Mouse (Mus musculus): ENCODE measurements around the gene Prkn. TPM values are rescaled to one million over a fixed set of nuclear protein-coding genes. Genes with fewer than 3 reads are reported as not detected.

Gene Prkn
- polyA plus RNA-seq, 1 experiment from 2014 or later = 1.5 TPM

DNA sequence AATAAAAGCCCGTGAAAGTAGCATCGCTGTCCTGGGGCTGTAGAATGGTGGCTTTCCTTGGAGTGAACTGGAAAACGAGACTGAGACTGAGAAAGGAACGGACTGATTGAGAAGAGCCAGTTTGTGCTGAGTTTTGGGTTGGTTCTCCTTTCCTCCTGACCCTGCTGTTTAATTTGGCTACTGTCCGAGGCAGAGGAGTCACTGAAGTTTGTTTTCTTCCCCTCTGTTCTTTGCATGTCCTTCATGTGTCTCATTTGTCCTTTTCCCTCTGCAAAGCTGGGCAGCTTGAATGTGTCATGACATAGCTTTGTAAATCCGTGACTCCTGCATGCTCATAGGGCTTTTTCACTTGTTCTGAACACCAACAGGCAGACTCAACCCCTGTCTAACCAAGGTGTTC is 249.2 kb downstream of the Prkn start:
- Histone ChIP-seq H3K9me3 (no peaks in the 10 kb centered on the region), H3K4me3 (replicated peaks) (no peak overlapping the region), H3K36me3 (no peaks in the 10 kb centered on the region), H3K9ac (no peak overlapping the region), H3K27me3 (replicated peaks) (no peaks in the 10 kb centered on the region), H3K27ac (no peak overlapping the region), H3K4me1 (replicated peaks) (0 out of 2 replicates have a peak, but pooled peaks cover 2% of the 10 kb centered on the region), H3K4me2 (replicated peaks) (no peak overlapping the region)
- no peak for ATAC-seq
- 75% methylated on average over 6 of the region's 6 CpGs for WGBS

DNA sequence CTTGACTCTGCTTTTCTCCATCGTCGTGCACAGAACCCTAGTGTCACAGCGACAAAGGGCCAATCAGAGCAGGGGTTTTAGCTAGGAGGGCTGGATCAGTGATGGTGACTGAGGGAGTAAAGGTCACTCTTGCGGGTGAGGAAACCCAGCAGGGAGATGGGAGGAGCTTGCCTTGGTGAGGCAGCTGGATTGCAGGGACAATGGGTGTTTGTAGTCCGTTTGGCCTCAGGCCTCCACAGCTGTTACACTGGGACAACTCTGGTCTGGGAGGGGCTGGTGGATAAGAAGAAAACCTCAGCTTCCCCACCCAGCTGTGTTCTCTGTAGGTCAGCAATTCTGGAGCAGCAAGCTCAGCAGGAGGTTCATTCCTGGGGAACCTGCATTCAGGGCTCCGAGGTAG is 252.7 kb downstream of the Prkn start:
- WGBS = 38% methylated on average over 6 of the region's 6 CpGs
- H3K27ac ChIP-seq = no peak overlapping the region
- peak; percentile 86 for ATAC-seq

DNA sequence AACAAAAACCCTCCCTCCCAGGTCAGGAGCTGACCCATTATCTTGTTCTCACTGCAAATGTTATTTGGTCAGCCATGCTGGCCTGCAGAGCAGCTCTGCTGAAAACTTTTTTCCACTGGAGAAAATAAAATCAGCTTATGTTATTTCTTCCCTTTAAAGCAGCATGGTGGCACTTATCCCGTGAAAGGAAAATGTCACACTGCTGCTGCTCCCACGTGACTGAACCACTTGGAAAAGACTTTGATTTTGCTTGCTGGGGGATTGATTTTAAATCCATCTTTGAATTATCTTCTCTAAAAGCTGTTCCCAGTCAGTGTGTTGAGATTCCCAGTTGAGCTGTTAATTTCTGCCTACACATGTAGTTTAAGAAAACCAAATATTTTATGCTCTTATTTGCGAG is 253.1 kb downstream of the Prkn start:
- H3K27ac ChIP-seq = no peak overlapping the region
- 0 out of 2 replicates have a peak, but pooled peaks cover 2% of the 10 kb centered on the region for H3K4me1 ChIP-seq (replicated peaks)
- no peak overlapping the region for H3K9ac ChIP-seq
- H3K4me2 ChIP-seq (replicated peaks) = no peak overlapping the region
- H3K4me3 ChIP-seq (replicated peaks) = no peak overlapping the region
- no peaks in the 10 kb centered on the region for H3K36me3 ChIP-seq
- no peaks in the 10 kb centered on the region for H3K27me3 ChIP-seq (replicated peaks)
- no peak for ATAC-seq
- WGBS = 56% methylated on average over 3 of the region's 3 CpGs
- no peaks in the 10 kb centered on the region for H3K9me3 ChIP-seq

More for the DNA sequence above, 252.7 kb downstream of the Prkn start:
- Histone ChIP-seq H3K9ac (no peak overlapping the region), H3K4me3 (replicated peaks) (no peak overlapping the region), H3K4me1 (replicated peaks) (0 out of 2 replicates have a peak, but pooled peaks cover 2% of the 10 kb centered on the region), H3K36me3 (no peaks in the 10 kb centered on the region), H3K4me2 (replicated peaks) (no peak overlapping the region), H3K9me3 (no peaks in the 10 kb centered on the region), H3K27me3 (replicated peaks) (no peaks in the 10 kb centered on the region)

DNA sequence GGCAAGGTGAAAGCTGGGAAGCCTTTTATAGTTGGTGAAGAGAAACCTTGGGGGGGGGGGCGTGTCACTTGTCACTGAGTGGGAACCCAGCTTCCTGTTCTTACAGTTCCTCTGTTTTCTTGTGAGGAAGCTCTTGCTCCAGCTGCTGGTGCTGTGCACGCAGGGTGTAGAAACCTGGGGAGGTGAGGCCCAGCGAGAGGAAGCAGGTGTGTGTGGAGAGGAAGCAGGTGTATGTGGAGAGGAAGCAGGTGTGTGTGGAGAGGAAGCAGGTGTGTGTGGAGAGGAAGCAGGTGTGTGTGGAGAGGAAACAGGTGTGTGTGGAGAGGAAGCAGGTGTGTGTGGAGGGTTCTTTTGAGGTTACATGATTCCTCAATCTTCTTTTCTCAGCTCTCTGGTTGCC is 266.8 kb downstream of the Prkn start:
- Histone ChIP-seq H3K9me3 (no peaks in the 10 kb centered on the region), H3K27ac (no peak overlapping the region), H3K4me1 (replicated peaks) (no peaks in the 10 kb centered on the region), H3K4me3 (replicated peaks) (no peak overlapping the region), H3K36me3 (no peaks in the 10 kb centered on the region), H3K27me3 (replicated peaks) (no peaks in the 10 kb centered on the region), H3K4me2 (replicated peaks) (no peak overlapping the region), H3K9ac (no peak overlapping the region)
- no peak for ATAC-seq
- 82% methylated on average over 3 of the region's 3 CpGs for WGBS

DNA sequence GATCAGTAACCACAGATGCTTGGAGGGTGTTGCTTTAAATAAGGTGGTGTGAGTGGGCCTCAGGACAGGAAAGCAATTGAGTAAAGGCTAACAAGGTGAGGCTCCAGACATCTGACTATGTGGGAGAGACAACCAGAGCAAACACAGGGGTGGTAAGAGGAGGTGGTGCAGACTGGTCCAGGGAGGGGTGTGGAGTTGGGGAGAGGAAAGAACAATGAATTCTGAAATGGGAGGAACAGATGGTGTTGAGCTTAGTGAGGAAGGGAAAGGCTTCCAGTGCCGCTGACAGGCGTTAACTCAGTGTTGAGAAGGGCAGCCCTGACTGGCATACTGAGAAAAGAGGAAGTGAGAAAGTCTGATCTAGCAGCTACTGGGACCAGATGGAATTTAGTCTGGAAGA is 267.7 kb downstream of the Prkn start:
- Histone ChIP-seq H3K27me3 (replicated peaks) (no peaks in the 10 kb centered on the region), H3K4me3 (replicated peaks) (no peak overlapping the region), H3K27ac (no peak overlapping the region), H3K9me3 (no peaks in the 10 kb centered on the region), H3K4me2 (replicated peaks) (no peak overlapping the region), H3K4me1 (replicated peaks) (no peaks in the 10 kb centered on the region), H3K9ac (no peak overlapping the region), H3K36me3 (no peaks in the 10 kb centered on the region)
- WGBS = 61% methylated on average over 2 of the region's 2 CpGs
- no peak for ATAC-seq

DNA sequence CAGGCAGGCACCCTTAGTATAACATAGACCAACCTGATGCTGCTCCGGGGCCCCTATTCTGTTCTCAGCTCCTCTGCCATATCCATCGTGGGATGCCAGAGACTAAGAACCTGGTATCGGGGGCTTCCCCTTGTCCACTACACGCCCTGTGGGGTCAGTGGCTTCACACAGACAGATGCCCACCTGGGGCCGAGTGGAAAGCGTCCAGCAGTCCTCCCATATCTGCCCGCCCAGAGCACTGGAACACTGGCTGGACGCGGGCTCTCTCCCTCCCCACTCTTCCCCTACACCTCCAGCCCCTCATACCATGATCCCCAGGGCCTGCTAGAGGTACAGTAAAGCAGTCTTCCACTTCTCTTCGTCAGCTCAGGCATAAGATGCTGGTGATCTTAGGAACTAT is 277.3 kb downstream of the Prkn start:
- H3K27me3 ChIP-seq (replicated peaks) = no peaks in the 10 kb centered on the region
- no peaks in the 10 kb centered on the region for H3K9me3 ChIP-seq
- no peak overlapping the region for H3K4me2 ChIP-seq (replicated peaks)
- H3K4me1 ChIP-seq (replicated peaks) = no peaks in the 10 kb centered on the region
- H3K27ac ChIP-seq = no peak overlapping the region
- no peaks in the 10 kb centered on the region for H3K36me3 ChIP-seq
- no peak overlapping the region for H3K9ac ChIP-seq
- ATAC-seq = no peak
- 89% methylated on average over 10 of the region's 10 CpGs for WGBS
- H3K4me3 ChIP-seq (replicated peaks) = no peak overlapping the region

DNA sequence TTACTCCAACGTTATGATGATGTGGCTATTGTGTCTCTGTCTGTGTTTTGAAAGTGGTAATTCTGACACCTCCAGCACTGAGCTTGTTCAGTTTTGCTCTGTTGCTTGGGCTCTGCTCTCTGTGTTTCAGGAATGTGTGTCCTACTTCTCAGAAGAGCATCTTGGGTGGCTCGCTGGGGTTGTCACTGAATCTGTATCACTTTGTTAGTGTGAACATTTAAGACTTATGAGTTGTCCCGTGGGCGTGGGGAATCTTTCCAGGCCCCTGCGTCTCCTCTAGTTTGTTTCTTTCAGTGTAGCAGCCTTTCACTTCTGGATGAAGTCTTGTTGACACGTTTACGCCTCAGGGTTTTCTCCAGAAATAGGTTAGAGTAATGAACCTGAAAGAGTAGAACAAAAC is 283.9 kb downstream of the Prkn start:
- Histone ChIP-seq H3K4me1 (replicated peaks) (no peaks in the 10 kb centered on the region), H3K4me2 (replicated peaks) (no peak overlapping the region), H3K27me3 (replicated peaks) (no peaks in the 10 kb centered on the region), H3K9me3 (no peaks in the 10 kb centered on the region), H3K9ac (no peak overlapping the region), H3K4me3 (replicated peaks) (no peak overlapping the region), H3K36me3 (no peaks in the 10 kb centered on the region), H3K27ac (no peak overlapping the region)
- WGBS = 67% methylated on average over 7 of the region's 7 CpGs
- no peak for ATAC-seq

DNA sequence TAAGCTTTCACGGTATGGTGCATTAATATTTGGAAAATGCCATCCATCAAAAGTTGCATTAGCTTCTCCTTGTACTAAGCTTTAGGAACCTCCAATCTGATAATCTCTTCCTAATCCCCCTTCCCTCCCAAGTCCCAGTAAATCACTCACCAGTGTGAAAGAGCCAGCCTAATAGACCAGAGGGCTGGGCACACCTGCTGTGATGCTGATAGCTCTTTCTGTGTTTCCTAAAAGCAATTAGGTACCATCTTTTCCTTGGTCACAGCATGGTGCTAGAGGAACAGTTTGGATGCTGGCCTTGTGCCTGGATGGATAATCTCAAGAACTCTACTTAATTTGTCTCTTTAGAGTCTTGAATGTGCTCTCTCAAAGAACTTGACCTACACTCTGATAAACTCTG is 287.0 kb downstream of the Prkn start:
- H3K27ac ChIP-seq = no peak overlapping the region
- no peak for ATAC-seq
- H3K9me3 ChIP-seq = no peaks in the 10 kb centered on the region
- H3K36me3 ChIP-seq = no peaks in the 10 kb centered on the region
- no peak overlapping the region for H3K4me3 ChIP-seq (replicated peaks)
- H3K4me1 ChIP-seq (replicated peaks) = no peaks in the 10 kb centered on the region
- WGBS = 69% methylated on average over 1 of the region's 1 CpGs
- no peak overlapping the region for H3K4me2 ChIP-seq (replicated peaks)
- no peak overlapping the region for H3K9ac ChIP-seq
- no peaks in the 10 kb centered on the region for H3K27me3 ChIP-seq (replicated peaks)

DNA sequence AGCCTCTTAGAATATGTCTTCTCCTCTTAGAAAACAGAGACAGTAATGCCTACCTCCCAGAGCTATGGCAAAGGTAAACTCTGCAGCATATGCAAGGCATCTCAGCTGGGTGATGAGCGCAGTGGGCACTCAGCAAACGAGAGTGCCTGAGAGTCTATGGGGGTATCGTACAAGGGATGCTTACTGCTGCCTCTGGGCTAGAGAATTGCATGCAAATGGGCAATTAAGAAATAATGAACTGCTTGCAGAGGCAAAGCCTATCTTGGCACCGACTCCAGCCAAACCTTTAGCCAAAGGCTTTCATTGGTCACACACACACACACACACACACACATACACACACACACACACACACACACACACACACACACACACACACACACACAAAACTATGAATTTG is 290.7 kb downstream of the Prkn start:
- no peak overlapping the region for H3K9ac ChIP-seq
- WGBS = 70% methylated on average over 4 of the region's 4 CpGs
- no peak for ATAC-seq
- no peak overlapping the region for H3K4me3 ChIP-seq (replicated peaks)
- no peaks in the 10 kb centered on the region for H3K27me3 ChIP-seq (replicated peaks)
- H3K27ac ChIP-seq = no peak overlapping the region
- H3K4me1 ChIP-seq (replicated peaks) = no peaks in the 10 kb centered on the region
- H3K9me3 ChIP-seq = no peaks in the 10 kb centered on the region
- H3K4me2 ChIP-seq (replicated peaks) = no peak overlapping the region
- H3K36me3 ChIP-seq = no peaks in the 10 kb centered on the region

DNA sequence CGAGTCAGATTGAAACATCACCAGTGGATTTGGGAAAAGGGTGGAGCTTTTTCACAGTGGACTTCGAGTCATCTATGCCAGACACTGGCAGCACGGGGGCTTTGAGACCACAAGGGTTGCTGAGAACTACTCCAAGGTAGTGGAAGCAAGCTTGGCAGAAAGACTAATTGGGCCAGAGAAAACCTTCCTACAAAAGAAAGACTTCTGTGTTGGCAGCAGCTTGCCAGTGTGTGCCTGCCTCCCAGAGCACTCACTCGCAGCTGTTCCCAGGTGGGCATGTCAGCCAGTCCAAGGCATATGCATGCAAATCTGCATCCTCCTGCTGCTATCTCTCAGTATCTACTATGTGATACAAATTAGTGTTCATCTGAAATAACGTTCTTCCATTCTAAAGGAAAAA is 302.1 kb downstream of the Prkn start:
- H3K27ac ChIP-seq = no peak overlapping the region
- H3K27me3 ChIP-seq (replicated peaks) = no peaks in the 10 kb centered on the region
- 69% methylated on average over 5 of the region's 5 CpGs for WGBS
- no peaks in the 10 kb centered on the region for H3K4me1 ChIP-seq (replicated peaks)
- H3K9ac ChIP-seq = no peak overlapping the region
- no peaks in the 10 kb centered on the region for H3K36me3 ChIP-seq
- H3K9me3 ChIP-seq = no peaks in the 10 kb centered on the region
- H3K4me3 ChIP-seq (replicated peaks) = no peak overlapping the region
- ATAC-seq = no peak
- H3K4me2 ChIP-seq (replicated peaks) = no peak overlapping the region

DNA sequence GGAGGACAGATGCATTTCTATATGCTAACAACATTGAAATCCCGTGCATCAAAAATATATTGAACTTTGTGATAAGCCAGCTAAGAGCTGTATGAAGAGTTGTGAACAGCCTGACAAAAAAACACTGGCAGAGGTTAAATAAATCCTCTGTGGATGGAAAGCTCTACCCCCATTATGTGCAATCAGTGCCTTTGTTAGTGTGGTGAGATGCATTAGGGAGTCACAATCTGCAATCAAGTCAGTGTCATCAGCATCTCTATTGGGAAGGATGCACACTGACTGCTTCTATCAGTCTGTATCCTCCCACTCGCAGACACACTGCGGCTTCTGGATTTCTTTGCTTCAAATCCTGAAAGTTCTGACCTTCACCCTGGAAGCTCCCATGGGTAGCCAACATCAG is 315.9 kb downstream of the Prkn start:
- Histone ChIP-seq H3K4me1 (replicated peaks) (no peaks in the 10 kb centered on the region), H3K36me3 (no peaks in the 10 kb centered on the region), H3K9ac (no peak overlapping the region), H3K9me3 (no peaks in the 10 kb centered on the region), H3K27me3 (replicated peaks) (no peaks in the 10 kb centered on the region), H3K4me2 (replicated peaks) (no peak overlapping the region), H3K4me3 (replicated peaks) (no peak overlapping the region), H3K27ac (no peak overlapping the region)
- 84% methylated on average over 3 of the region's 3 CpGs for WGBS
- ATAC-seq = no peak

DNA sequence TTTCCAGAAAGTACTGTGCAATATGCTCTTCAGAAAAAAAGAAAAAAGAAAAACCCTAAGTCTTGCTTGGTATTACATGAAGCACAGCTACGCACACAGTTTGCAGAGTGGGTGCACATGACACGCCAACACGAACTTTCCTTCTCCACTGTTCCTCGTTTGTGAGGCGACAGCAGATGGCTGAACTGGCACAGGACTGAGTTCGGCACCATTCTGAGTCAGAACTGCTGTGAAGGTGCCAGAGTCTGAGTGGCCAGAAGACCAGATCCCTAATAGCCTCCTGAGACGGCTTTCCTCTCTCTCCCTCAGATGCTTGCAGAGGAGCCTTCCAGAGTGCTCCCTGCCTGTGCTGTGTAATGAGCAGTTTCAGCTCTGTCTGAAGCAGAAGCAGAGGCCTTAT is 317.4 kb downstream of the Prkn start:
- no peaks in the 10 kb centered on the region for H3K4me1 ChIP-seq (replicated peaks)
- H3K27me3 ChIP-seq (replicated peaks) = no peaks in the 10 kb centered on the region
- 76% methylated on average over 7 of the region's 7 CpGs for WGBS
- no peak overlapping the region for H3K4me3 ChIP-seq (replicated peaks)
- H3K4me2 ChIP-seq (replicated peaks) = no peak overlapping the region
- no peak for ATAC-seq
- H3K9ac ChIP-seq = no peak overlapping the region
- no peak overlapping the region for H3K27ac ChIP-seq
- no peaks in the 10 kb centered on the region for H3K36me3 ChIP-seq
- H3K9me3 ChIP-seq = no peaks in the 10 kb centered on the region

DNA sequence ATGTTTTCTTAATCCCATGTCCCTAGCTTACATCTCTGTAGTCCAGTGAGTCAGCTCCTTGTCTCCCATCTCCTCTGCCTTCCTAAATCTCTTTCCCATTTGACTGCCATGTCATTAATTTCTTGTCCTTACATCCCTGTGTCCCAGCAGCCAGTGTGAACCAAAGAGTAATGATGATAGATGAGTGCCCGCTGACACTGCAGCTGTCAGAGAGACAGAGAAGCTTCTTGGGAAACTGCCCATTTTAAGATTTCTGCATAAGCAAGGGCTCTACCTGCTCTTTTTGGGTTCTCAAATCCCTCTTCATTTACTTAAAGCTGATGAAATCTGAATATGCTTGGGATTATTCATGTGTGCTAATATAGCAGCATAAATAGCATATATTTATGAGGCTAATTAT is 321.3 kb downstream of the Prkn start:
- Histone ChIP-seq H3K4me1 (replicated peaks) (no peaks in the 10 kb centered on the region), H3K4me3 (replicated peaks) (no peak overlapping the region), H3K4me2 (replicated peaks) (no peak overlapping the region), H3K27ac (no peak overlapping the region), H3K36me3 (no peaks in the 10 kb centered on the region), H3K27me3 (replicated peaks) (no peaks in the 10 kb centered on the region), H3K9me3 (no peaks in the 10 kb centered on the region), H3K9ac (no peak overlapping the region)
- ATAC-seq = no peak
- WGBS = 88% methylated on average over 1 of the region's 1 CpGs

DNA sequence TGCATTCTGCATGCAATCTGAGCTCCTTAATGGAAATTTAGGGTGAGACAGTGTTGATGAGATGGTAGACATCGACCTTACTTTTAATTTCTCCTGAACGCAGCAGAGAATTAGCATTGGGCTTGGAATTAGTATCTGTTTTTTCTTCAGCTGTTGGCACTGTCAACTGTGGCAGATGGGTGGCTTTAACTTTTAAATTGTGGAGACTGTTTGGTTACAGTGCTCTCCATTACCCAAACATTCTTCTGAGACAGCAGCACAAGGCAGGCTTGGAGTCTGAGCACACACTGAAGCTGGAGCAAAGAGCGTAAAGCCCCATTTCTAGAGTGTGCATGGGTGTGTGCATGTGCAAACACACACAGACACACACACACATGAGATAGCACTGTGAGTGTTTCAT is 322.6 kb downstream of the Prkn start:
- Histone ChIP-seq H3K36me3 (no peaks in the 10 kb centered on the region), H3K4me3 (replicated peaks) (no peak overlapping the region), H3K4me2 (replicated peaks) (no peak overlapping the region), H3K9me3 (no peaks in the 10 kb centered on the region), H3K27me3 (replicated peaks) (no peaks in the 10 kb centered on the region), H3K4me1 (replicated peaks) (no peaks in the 10 kb centered on the region), H3K27ac (no peak overlapping the region), H3K9ac (no peak overlapping the region)
- WGBS = 71% methylated on average over 3 of the region's 3 CpGs
- ATAC-seq = no peak
